Mouse (Mus musculus) lung, postnatal 0 days (tissue): ENCODE results near the gene Esr2. TPM values are rescaled to one million over a fixed set of nuclear protein-coding genes. Genes with fewer than 3 reads are reported as not detected.

ENCODE experiments used
- ATAC-seq: fragments of 200-750 bp; cut with Nextera tagmentation; 2 replicates; pipeline ENCODE4 v1.8.0; 2017; ENCODE audit warnings: moderate library complexity
- DNase-seq: peaks from one replicate; pipeline ENCODE4 v3.0.0-alpha.2; 2016; ENCODE audit warnings: low spot score
- H3K27ac ChIP-seq: fragments of 300-500 bp; sonication (generic); 2 replicates; pipeline ENCODE4 v1.5.1; 2014; ENCODE audit warnings: antibody characterized with exemption, mild to moderate bottlenecking, low read length, mixed read lengths
- H3K27me3 ChIP-seq: fragments of 300-500 bp; sonication (generic); replicated peaks from 2 replicates; pipeline ENCODE4 v1.6.1; 2014; ENCODE audit warnings: low read length, mixed read lengths; ENCODE audit not compliant: insufficient read depth
- H3K36me3 ChIP-seq: fragments of 300-500 bp; sonication (generic); 2 replicates; pipeline ENCODE4 v1.6.1; 2014; ENCODE audit warnings: low read length, mixed read lengths; ENCODE audit not compliant: insufficient read depth
- H3K4me1 ChIP-seq: fragments of 300-500 bp; sonication (generic); 2 replicates; pipeline ENCODE4 v1.6.1; 2014; ENCODE audit warnings: antibody characterized with exemption, low read depth, low read length, mixed read lengths; ENCODE audit not compliant: insufficient read depth
- H3K4me2 ChIP-seq: fragments of 300-500 bp; sonication (generic); replicated peaks from 2 replicates; pipeline ENCODE4 v1.6.1; 2014; ENCODE audit warnings: low read depth, mild to moderate bottlenecking, low read length, moderate library complexity, mixed read lengths
- H3K4me3 ChIP-seq: fragments of 300-500 bp; sonication (generic); 2 replicates; pipeline ENCODE4 v1.5.1; 2014; ENCODE audit warnings: low read depth, low read length
- H3K9ac ChIP-seq: fragments of 300-500 bp; sonication (generic); replicated peaks from 2 replicates; pipeline ENCODE4 v1.6.1; 2014; ENCODE audit warnings: low read depth, mild to moderate bottlenecking
- H3K9me3 ChIP-seq: fragments of 300-500 bp; sonication (generic); 2 replicates; pipeline ENCODE4 v1.6.1; 2016; ENCODE audit warnings: low read length, mixed read lengths
- CTCF ChIP-seq: IDR thresholded peaks from 2 replicates; pipeline ENCODE4 v1.5.1; 2016; ENCODE audit warnings: antibody characterized with exemption, mild to moderate bottlenecking
- EP300 ChIP-seq: IDR thresholded peaks from 2 replicates; pipeline ENCODE4 v1.6.1; 2016; ENCODE audit warnings: antibody characterized with exemption, mild to moderate bottlenecking, control low read depth
- WGBS: fragments of 180-500 bp; shearing (Covaris S2); extraction: QIAGEN DNeasy Blood & Tissue Kit; methylation state at CpG from one replicate; pipeline ENCODE4 v1.1.7; 2014; 5-methylcytosine and 5-hydroxymethylcytosine counted together
- polyA plus RNA-seq: library from polyadenylated mRNA; unstranded; fragments of >200 nt; fragmentation: Nextera tagmentation; extraction: Ambion mirVana; gene quantifications from 2 replicates; pipeline ENCODE4 v1.2.1, GENCODE M21; 2015

The Esr2 gene
- polyA plus RNA-seq, 1 experiment from 2014 or later, result 0.81 TPM

- H3K4me3 ChIP-seq, result no peak overlapping the region
- TF ChIP-seq CTCF, result no peak
- TF ChIP-seq EP300, result no peak
- no peak for DNase-seq
- H3K36me3 ChIP-seq, result no peaks in the 10 kb centered on the region
- H3K4me1 ChIP-seq, result no peaks in the 10 kb centered on the region
- H3K27me3 ChIP-seq, result no peaks in the 10 kb centered on the region
- H3K27ac ChIP-seq, result no peak overlapping the region
- WGBS, result 94% methylated on average over 1 of the region's 1 CpGs
- ATAC-seq, result no peak
- no peak overlapping the region for H3K9ac ChIP-seq
- no peak overlapping the region for H3K4me2 ChIP-seq
- H3K9me3 ChIP-seq, result no peaks in the 10 kb centered on the region
These were observed 9.4 kb upstream of the Esr2 start for GRCm38 (mm10) chr12:76186473-76186872.

- DNase-seq, result no peak
- H3K9me3 ChIP-seq, result no peaks in the 10 kb centered on the region
- ATAC-seq, result no peak
- WGBS, result 47% methylated on average over 10 of the region's 10 CpGs
- TF ChIP-seq EP300 (no peak), CTCF (no peak)
- H3K4me3 ChIP-seq, result no peak overlapping the region
- no peak overlapping the region for H3K27ac ChIP-seq
- H3K27me3 ChIP-seq, result no peaks in the 10 kb centered on the region
- H3K36me3 ChIP-seq, result no peaks in the 10 kb centered on the region
- H3K4me2 ChIP-seq, result no peak overlapping the region
- H3K4me1 ChIP-seq, result no peaks in the 10 kb centered on the region
- no peak overlapping the region for H3K9ac ChIP-seq
These were observed 8.2 kb upstream of the Esr2 start for GRCm38 (mm10) chr12:76185167-76185816.

- H3K4me3 ChIP-seq, result no peak overlapping the region
- H3K4me2 ChIP-seq, result no peak overlapping the region
- no peak overlapping the region for H3K9ac ChIP-seq
- DNase-seq, result no peak
- no peaks in the 10 kb centered on the region for H3K36me3 ChIP-seq
- WGBS, result 51% methylated on average over 6 of the region's 6 CpGs
- no peak for ATAC-seq
- H3K27me3 ChIP-seq, result no peaks in the 10 kb centered on the region
- TF ChIP-seq CTCF (no peak), EP300 (no peak)
- H3K4me1 ChIP-seq, result no peaks in the 10 kb centered on the region
- H3K27ac ChIP-seq, result no peak overlapping the region
- H3K9me3 ChIP-seq, result no peaks in the 10 kb centered on the region
These were observed 7.2 kb upstream of the Esr2 start for GRCm38 (mm10) chr12:76184271-76184670.

GRCm38 (mm10) chr12:76182831-76183230 lies 5.8 kb upstream of the Esr2 start:
- H3K9ac ChIP-seq, result no peak overlapping the region
- H3K27ac ChIP-seq, result no peak overlapping the region
- H3K4me3 ChIP-seq, result no peak overlapping the region
- no peaks in the 10 kb centered on the region for H3K27me3 ChIP-seq
- no peaks in the 10 kb centered on the region for H3K9me3 ChIP-seq
- no peaks in the 10 kb centered on the region for H3K4me1 ChIP-seq
- no peaks in the 10 kb centered on the region for H3K36me3 ChIP-seq
- no peak for TF ChIP-seq CTCF
- TF ChIP-seq EP300, result no peak
- DNase-seq, result no peak
- no peak for ATAC-seq
- no peak overlapping the region for H3K4me2 ChIP-seq
- WGBS, result 83% methylated on average over 6 of the region's 6 CpGs

GRCm38 (mm10) chr12:76181471-76181870 lies 4.4 kb upstream of the Esr2 start:
- no peak overlapping the region for H3K9ac ChIP-seq
- no peaks in the 10 kb centered on the region for H3K9me3 ChIP-seq
- no peak overlapping the region for H3K4me3 ChIP-seq
- DNase-seq (no peak), ATAC-seq (no peak)
- TF ChIP-seq EP300, result no peak
- TF ChIP-seq CTCF, result no peak
- 61% methylated on average over 8 of the region's 8 CpGs for WGBS
- no peaks in the 10 kb centered on the region for H3K36me3 ChIP-seq
- no peak overlapping the region for H3K4me2 ChIP-seq
- H3K27me3 ChIP-seq, result no peaks in the 10 kb centered on the region
- no peak overlapping the region for H3K27ac ChIP-seq
- peaks cover 6% of the 10 kb centered on the region; the same call in 1 of the 2 replicates for H3K4me1 ChIP-seq

GRCm38 (mm10) chr12:76180442-76180841 lies 3.4 kb upstream of the Esr2 start:
- WGBS, result 49% methylated on average over 6 of the region's 6 CpGs
- no peak for DNase-seq
- H3K36me3 ChIP-seq, result no peaks in the 10 kb centered on the region
- no peak overlapping the region for H3K4me3 ChIP-seq
- H3K27me3 ChIP-seq, result no peaks in the 10 kb centered on the region
- no peak overlapping the region for H3K4me2 ChIP-seq
- peaks cover 6% of the 10 kb centered on the region; the same call in 1 of the 2 replicates for H3K4me1 ChIP-seq
- TF ChIP-seq CTCF, result no peak
- no peak for TF ChIP-seq EP300
- no peak overlapping the region for H3K9ac ChIP-seq
- H3K9me3 ChIP-seq, result no peaks in the 10 kb centered on the region
- H3K27ac ChIP-seq, result no peak overlapping the region
- no peak for ATAC-seq
